Mouse (Mus musculus) CD4-positive, CD25-positive, alpha-beta regulatory T cell, adult 4 months (primary cell): ENCODE measurements around the gene Ap4e1. TPM values are rescaled to one million over a fixed set of nuclear protein-coding genes. Genes with fewer than 3 reads are reported as not detected.
"Not testable (repeated sequence)": the region's sequence is repeated elsewhere in the genome, so short reads cannot be mapped to it uniquely, and the experiment has no call there.

ENCODE experiments used
- ATAC-seq: one replicate; pipeline ENCODE4 v1.8.0; 2017
- polyA plus RNA-seq, 2 experiments: library from polyadenylated mRNA; unstranded; fragments of 100-300 nt; shearing (Covaris generic); gene quantifications; one replicate each; pipeline ENCODE4 v1.2.1; 2017

The Ap4e1 gene
- polyA plus RNA-seq, 2 experiments from 2014 or later = 11.6 to 16.3 TPM

GRCm38 (mm10) chr2:127079066-127079465 is 70.5 kb downstream of the Ap4e1 start:
- ATAC-seq = not testable (repeated sequence)

GRCm38 (mm10) chr2:127079881-127080590 is 71.5 kb downstream of the Ap4e1 start:
- ATAC-seq = no peak

GRCm38 (mm10) chr2:127080591-127081218 is 72.2 kb downstream of the Ap4e1 start:
- ATAC-seq = no peak

- peak; percentile 99 for ATAC-seq
These were observed 77.7 kb downstream of the Ap4e1 start for GRCm38 (mm10) chr2:127086235-127086634.

GRCm38 (mm10) chr2:127090151-127090550 is 81.6 kb downstream of the Ap4e1 start:
- ATAC-seq = not testable (repeated sequence)

GRCm38 (mm10) chr2:127092000-127092399 is 83.5 kb downstream of the Ap4e1 start:
- ATAC-seq = no peak

- no peak for ATAC-seq
These were observed 100.5 kb downstream of the Ap4e1 start for GRCm38 (mm10) chr2:127108986-127109385.

Other genes starting within 250 kb of the Ap4e1 start
- gene Usp50, start 225.2 kb upstream of the Ap4e1 start, polyA plus RNA-seq = 1 to 10 TPM; 5.0 to 8.9 TPM
- gene Trpm7, start 132.5 kb upstream of the Ap4e1 start, polyA plus RNA-seq = 10 to 100 TPM; 50.9 to 58.6 TPM
- 10 to 100 TPM; 65.7 to 69.5 TPM for gene Sppl2a, start 75.5 kb upstream of the Ap4e1 start, polyA plus RNA-seq
- 100 to 1,000 TPM; 105 to 107 TPM for gene Blvra, start 61.9 kb downstream of the Ap4e1 start, polyA plus RNA-seq
- 10 to 100 TPM in 1 of 2 experiments, 1 to 10 TPM in 1; 5.9 to 15.6 TPM for gene Ncaph, start 125.2 kb downstream of the Ap4e1 start, polyA plus RNA-seq
- 10 to 100 TPM; 61.1 to 65.8 TPM for gene Itpripl1, start 134.7 kb downstream of the Ap4e1 start, polyA plus RNA-seq
- 1 to 10 TPM; 1.0 to 1.1 TPM for gene 1810024B03Rik, start 199.6 kb downstream of the Ap4e1 start, polyA plus RNA-seq
- gene Snrnp200, start 199.7 kb downstream of the Ap4e1 start, polyA plus RNA-seq = 10 to 100 TPM; 42.5 to 79.4 TPM
- 10 to 100 TPM; 53.3 to 64.7 TPM for gene Ciao1, start 239.1 kb downstream of the Ap4e1 start, polyA plus RNA-seq
- 100 to 1,000 TPM in 1 of 2 experiments, 10 to 100 TPM in 1; 75.1 to 118 TPM for gene Tmem127, start 239.2 kb downstream of the Ap4e1 start, polyA plus RNA-seq